Mouse (Mus musculus): ENCODE data around the gene Ctnna2.

- TF ChIP-seq CTCF (IDR thresholded peaks at IDR 0.05; ENCODE audit: extremely low read depth, insufficient read length, insufficient replicate concordance, low read depth, low read length), result no peak
- no peak for TF ChIP-seq POLR2A (IDR thresholded peaks at IDR 0.05; ENCODE audit: low read depth, low read length)
Measured at GRCm38 (mm10) chr6:77075396-77076376, 903.8 kb downstream of the Ctnna2 start.

All from small intestine, adult 2 months (tissue).